Mouse (Mus musculus): ENCODE results near the gene Dctpp1. TPM values are rescaled to one million over a fixed set of nuclear protein-coding genes. Genes with fewer than 3 reads are reported as not detected.

The Dctpp1 gene
- polyA plus RNA-seq, 1 experiment: 23.8 TPM

DNA sequence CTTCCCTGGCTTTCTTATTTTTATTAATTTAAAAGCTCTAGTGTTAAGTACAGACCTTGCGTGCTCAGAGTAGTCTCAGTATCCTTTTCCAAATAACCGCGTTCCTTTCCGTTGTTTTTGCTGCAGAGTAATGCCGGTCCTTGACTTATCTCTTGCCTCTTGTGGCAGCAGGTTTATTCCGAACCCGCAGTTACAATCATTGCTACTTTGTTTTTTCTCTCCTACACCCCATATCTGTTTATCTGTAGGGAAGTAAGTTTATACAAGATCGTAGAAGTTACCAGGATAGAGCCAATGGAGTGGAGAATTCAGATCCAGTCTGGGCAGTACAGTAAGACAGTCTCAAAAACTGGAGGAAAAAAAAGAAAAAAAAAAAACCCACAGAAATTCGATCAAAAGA, 26.7 kb downstream of the Dctpp1 start:
- DNase-seq: no peak
- TF ChIP-seq CTCF (IDR thresholded peaks at IDR 0.05; ENCODE audit: borderline replicate concordance, insufficient read depth, low read depth, low read length): no peak
- TF ChIP-seq POLR2A (IDR thresholded peaks at IDR 0.05; ENCODE audit: borderline replicate concordance, insufficient read depth, low read length): no peak
- Histone ChIP-seq H3K4me1 (ENCODE audit: control insufficient read depth, insufficient read depth, low read length) (peaks cover 8% of the 10 kb centered on the region; the same call in 1 of the 2 replicates), H3K27ac (ENCODE audit: insufficient read depth, low read length) (no peak overlapping the region), H3K27me3 (ENCODE audit: control insufficient read depth, insufficient read depth, low read length) (no peaks in the 10 kb centered on the region), H3K4me3 (replicated peaks; ENCODE audit: insufficient read depth, low read depth, low read length) (peak overlapping the region; percentile 84)
- 4% methylated on average over 9 of the region's 9 CpGs for WGBS

- under 1% methylated on average over 27 of the region's 27 CpGs for WGBS
- Histone ChIP-seq H3K4me1 (ENCODE audit: control insufficient read depth, insufficient read depth, low read length) (peaks cover 8% of the 10 kb centered on the region; the same call in 1 of the 2 replicates), H3K27me3 (ENCODE audit: control insufficient read depth, insufficient read depth, low read length) (no peaks in the 10 kb centered on the region), H3K27ac (ENCODE audit: insufficient read depth, low read length) (peak overlapping the region; percentile 53), H3K4me3 (replicated peaks; ENCODE audit: insufficient read depth, low read depth, low read length) (peak overlapping the region; percentile 84)
- DNase-seq: no peak
- TF ChIP-seq CTCF (IDR thresholded peaks at IDR 0.05; ENCODE audit: borderline replicate concordance, insufficient read depth, low read depth, low read length): no peak
- TF ChIP-seq POLR2A (IDR thresholded peaks at IDR 0.05; ENCODE audit: borderline replicate concordance, insufficient read depth, low read length): no peak
Measured at GRCm38 (mm10) chr7:127233368-127233749, 27.1 kb downstream of the Dctpp1 start.

- peak; percentile 91 for DNase-seq
- peaks cover 8% of the 10 kb centered on the region; the same call in 1 of the 2 replicates for H3K4me1 ChIP-seq (ENCODE audit: control insufficient read depth, insufficient read depth, low read length)
- no peaks in the 10 kb centered on the region for H3K27me3 ChIP-seq (ENCODE audit: control insufficient read depth, insufficient read depth, low read length)
- WGBS: under 1% methylated on average over 64 of the region's 64 CpGs
- TF ChIP-seq CTCF (IDR thresholded peaks at IDR 0.05; ENCODE audit: borderline replicate concordance, insufficient read depth, low read depth, low read length): no peak
- TF ChIP-seq POLR2A (IDR thresholded peaks at IDR 0.05; ENCODE audit: borderline replicate concordance, insufficient read depth, low read length): peak; percentile 66
- peak within 1 kb of the TSS; percentile 77 for H3K27ac ChIP-seq (ENCODE audit: insufficient read depth, low read length)
- H3K4me3 ChIP-seq (replicated peaks; ENCODE audit: insufficient read depth, low read depth, low read length): peak within 1 kb of the TSS; percentile 86
Measured at GRCm38 (mm10) chr7:127232622-127233367, 27.7 kb downstream of the Dctpp1 start, which contains the start of the genes Zfp553 and Sept1. Zfp553 (plus strand) TSS chr7:127233061. Sept1 (minus strand) TSS chr7:127233130.

GRCm38 (mm10) chr7:127231826-127232621, 28.5 kb downstream of the Dctpp1 start:
- Histone ChIP-seq H3K4me3 (replicated peaks; ENCODE audit: insufficient read depth, low read depth, low read length) (peak overlapping the region; percentile 86), H3K27ac (ENCODE audit: insufficient read depth, low read length) (peak overlapping the region; percentile 77), H3K4me1 (ENCODE audit: control insufficient read depth, insufficient read depth, low read length) (peaks cover 8% of the 10 kb centered on the region; the same call in 1 of the 2 replicates), H3K27me3 (ENCODE audit: control insufficient read depth, insufficient read depth, low read length) (no peaks in the 10 kb centered on the region)
- WGBS: 1% methylated on average over 20 of the region's 20 CpGs
- TF ChIP-seq POLR2A (IDR thresholded peaks at IDR 0.05; ENCODE audit: borderline replicate concordance, insufficient read depth, low read length) (no peak), CTCF (IDR thresholded peaks at IDR 0.05; ENCODE audit: borderline replicate concordance, insufficient read depth, low read depth, low read length) (no peak)
- DNase-seq: no peak

DNA sequence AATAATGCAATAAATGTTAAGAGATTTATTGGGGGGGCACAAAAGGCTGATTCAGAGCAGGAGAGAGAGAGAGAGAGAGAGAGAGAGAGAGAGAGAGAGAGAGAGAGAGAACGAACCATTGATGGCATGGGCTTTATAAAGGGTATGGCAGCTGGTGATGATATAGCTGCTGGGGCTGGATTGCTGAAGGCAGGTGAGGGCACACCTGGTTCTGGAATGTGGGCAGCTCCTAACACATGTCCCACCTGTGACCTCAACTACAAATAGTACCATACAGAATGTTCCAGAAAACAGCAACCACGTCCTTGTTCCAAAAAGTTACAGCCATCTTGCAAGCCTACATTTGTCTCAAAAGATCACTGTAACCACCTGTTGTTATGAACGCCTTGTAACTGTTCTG, 29.1 kb downstream of the Dctpp1 start:
- Histone ChIP-seq H3K27me3 (ENCODE audit: control insufficient read depth, insufficient read depth, low read length) (no peaks in the 10 kb centered on the region), H3K4me3 (replicated peaks; ENCODE audit: insufficient read depth, low read depth, low read length) (peak overlapping the region; percentile 86), H3K27ac (ENCODE audit: insufficient read depth, low read length) (no peak overlapping the region), H3K4me1 (ENCODE audit: control insufficient read depth, insufficient read depth, low read length) (peaks cover 8% of the 10 kb centered on the region; the same call in 1 of the 2 replicates)
- no peak for TF ChIP-seq CTCF (IDR thresholded peaks at IDR 0.05; ENCODE audit: borderline replicate concordance, insufficient read depth, low read depth, low read length)
- no peak for TF ChIP-seq POLR2A (IDR thresholded peaks at IDR 0.05; ENCODE audit: borderline replicate concordance, insufficient read depth, low read length)
- DNase-seq: no peak
- WGBS: 20% methylated on average over 3 of the region's 3 CpGs

DNA sequence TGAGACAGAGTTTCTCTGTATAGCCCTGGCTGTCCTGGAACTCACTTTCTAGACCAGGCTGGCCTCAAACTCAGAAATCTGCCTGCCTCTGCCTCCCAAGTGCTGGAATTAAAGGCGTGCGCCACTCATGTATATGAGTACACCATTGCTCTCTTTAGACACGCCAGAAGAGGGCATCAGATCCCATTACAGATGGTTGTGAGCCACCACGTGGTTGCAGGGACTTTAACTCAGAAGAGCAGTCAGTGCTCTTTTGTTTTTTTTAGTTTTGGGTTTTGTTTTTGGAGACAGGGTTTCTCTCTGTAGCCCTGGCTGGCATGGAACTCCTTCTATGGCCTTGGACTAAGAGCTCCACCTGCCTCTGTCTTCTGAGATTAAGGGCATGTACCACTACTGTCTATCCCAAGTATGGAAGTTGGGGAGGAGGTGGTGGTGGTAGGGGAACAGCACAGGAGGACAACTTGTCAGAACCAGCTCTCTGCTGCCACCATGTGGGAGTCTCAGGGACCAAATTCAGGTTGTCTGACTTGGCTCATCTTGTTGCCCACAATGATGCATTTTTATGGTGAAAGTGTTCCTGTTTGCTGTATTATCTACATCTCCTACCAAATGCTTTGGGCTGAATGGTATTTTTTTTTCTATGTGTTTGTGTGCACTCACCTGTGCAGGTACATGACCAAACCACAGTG, 31.8 kb downstream of the Dctpp1 start:
- Histone ChIP-seq H3K27me3 (ENCODE audit: control insufficient read depth, insufficient read depth, low read length) (no peaks in the 10 kb centered on the region), H3K4me1 (ENCODE audit: control insufficient read depth, insufficient read depth, low read length) (peaks cover 8% of the 10 kb centered on the region; the same call in 1 of the 2 replicates), H3K4me3 (replicated peaks; ENCODE audit: insufficient read depth, low read depth, low read length) (no peak overlapping the region), H3K27ac (ENCODE audit: insufficient read depth, low read length) (no peak overlapping the region)
- DNase-seq: peak; percentile 76 to 85
- peak; percentile 91 for TF ChIP-seq CTCF (IDR thresholded peaks at IDR 0.05; ENCODE audit: borderline replicate concordance, insufficient read depth, low read depth, low read length)
- TF ChIP-seq POLR2A (IDR thresholded peaks at IDR 0.05; ENCODE audit: borderline replicate concordance, insufficient read depth, low read length): no peak
- WGBS: 55% methylated on average over 4 of the region's 4 CpGs

All from cerebellum, adult 2 months (tissue).